8 mouse cellular contexts compared by ENCODE assay signal in the genomic region with DNA sequence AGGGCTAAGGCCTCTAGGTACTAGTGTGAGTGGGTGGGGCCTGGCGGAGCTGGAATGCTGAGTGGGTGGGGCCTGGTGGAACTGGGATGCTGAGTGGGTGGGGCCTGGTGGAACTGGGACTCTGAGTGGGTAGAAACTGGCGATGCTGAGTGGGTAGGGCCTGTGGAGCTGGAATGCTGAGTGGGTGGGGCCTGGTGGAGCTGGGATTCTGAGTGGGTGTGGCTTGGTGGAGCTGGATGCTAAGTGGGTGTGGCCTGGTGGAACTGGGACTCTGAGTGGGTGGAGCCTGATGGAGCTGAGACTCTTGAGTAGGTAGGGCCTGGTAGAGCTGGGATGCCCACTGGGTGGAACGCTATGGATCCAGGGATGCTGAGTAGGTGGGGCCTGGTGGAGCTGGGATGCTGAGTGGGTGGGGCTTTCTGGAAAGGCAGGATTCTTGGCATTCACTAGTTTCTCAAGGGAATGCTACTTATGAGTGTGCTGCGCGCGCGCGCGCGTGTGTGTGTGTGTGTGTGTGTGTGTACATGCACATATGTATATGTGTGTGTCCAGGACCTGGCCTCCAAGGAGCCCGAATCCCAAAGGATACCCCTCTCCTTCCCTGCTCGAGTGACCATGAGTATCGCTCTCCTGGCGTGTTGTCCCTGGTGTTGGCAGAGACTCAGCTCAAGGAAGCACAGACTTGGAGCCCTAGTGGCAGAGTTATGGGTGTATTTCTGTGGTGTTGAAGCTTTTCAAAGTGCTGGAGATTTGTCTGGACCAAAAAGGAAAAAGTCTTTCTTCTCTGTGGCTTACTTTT.
DNase-seq lines count a peak whose midpoint lies in the region; ATAC-seq and TF ChIP-seq lines count a peak whose summit lies in the region.

No protein-coding gene starts in this region.

- ATAC-seq in hindbrain, embryonic 11.5 days (ENCODE audit: low FRiP score) = no peak
- ATAC-seq in hindbrain, embryonic 14.5 days (ENCODE audit: low FRiP score) = no peak
- ATAC-seq in common myeloid progenitor, adult 5-6 weeks (replicated peaks; ENCODE audit: low read depth, poor library complexity, severe bottlenecking) = peak; percentile 26
- ATAC-seq in intestine, embryonic 15.5 days = peak; percentile 37
- no peak for ATAC-seq in neural tube, embryonic 15.5 days (ENCODE audit: low FRiP score)

- TF ChIP-seq CTCF in E14TG2a.4 (conservative IDR thresholded peaks at IDR 0.05; ENCODE audit: low read length) = no peak

- H3K27ac ChIP-seq in hindbrain, embryonic 11.5 days (ENCODE audit: low read depth, low read length) = peak overlapping the region; percentile 76; the same call in 1 of the 2 replicates
- no peak overlapping the region; the same call in 1 of the 2 replicates for H3K27ac ChIP-seq in hindbrain, embryonic 14.5 days
- H3K27ac ChIP-seq in intestine, embryonic 15.5 days = peak overlapping the region; percentile 19; the same call in 1 of the 2 replicates
- H3K27ac ChIP-seq in neural tube, embryonic 15.5 days (replicated peaks) = 0 out of 2 replicates have a peak overlapping the region, but pooled peaks have one; percentile 38

- no peaks in the 10 kb centered on the region for H3K36me3 ChIP-seq in hindbrain, embryonic 11.5 days (ENCODE audit: control insufficient read depth, insufficient read depth, low read length)
- no peaks in the 10 kb centered on the region for H3K36me3 ChIP-seq in hindbrain, embryonic 14.5 days (replicated peaks; ENCODE audit: control insufficient read depth, insufficient read depth)
- H3K36me3 ChIP-seq in E14TG2a.4 (ENCODE audit: insufficient read depth, low read length) = no peaks in the 10 kb centered on the region
- H3K36me3 ChIP-seq in intestine, embryonic 15.5 days = no peaks in the 10 kb centered on the region
- no peaks in the 10 kb centered on the region for H3K36me3 ChIP-seq in neural tube, embryonic 15.5 days

- H3K27me3 ChIP-seq in hindbrain, embryonic 11.5 days (ENCODE audit: control insufficient read depth, insufficient read depth, low read length) = no peaks in the 10 kb centered on the region
- H3K27me3 ChIP-seq in hindbrain, embryonic 14.5 days (ENCODE audit: control insufficient read depth, insufficient read depth, low read length) = no peaks in the 10 kb centered on the region
- peaks cover 13% of the 10 kb centered on the region for H3K27me3 ChIP-seq in E14TG2a.4 (ENCODE audit: insufficient read depth, low read length)
- H3K27me3 ChIP-seq in intestine, embryonic 15.5 days (replicated peaks) = no peaks in the 10 kb centered on the region
- no peaks in the 10 kb centered on the region for H3K27me3 ChIP-seq in neural tube, embryonic 15.5 days (replicated peaks)

- peaks cover 64% of the 10 kb centered on the region for H3K4me1 ChIP-seq in hindbrain, embryonic 11.5 days (replicated peaks; ENCODE audit: control insufficient read depth, insufficient read depth, low read length)
- H3K4me1 ChIP-seq in hindbrain, embryonic 14.5 days (replicated peaks; ENCODE audit: control insufficient read depth, insufficient read depth, low read length) = peaks cover 74% of the 10 kb centered on the region
- H3K4me1 ChIP-seq in E14TG2a.4 (replicated peaks; ENCODE audit: low read depth, low read length) = peaks cover 94% of the 10 kb centered on the region
- peaks cover 72% of the 10 kb centered on the region for H3K4me1 ChIP-seq in intestine, embryonic 15.5 days (replicated peaks)
- peaks cover 96% of the 10 kb centered on the region for H3K4me1 ChIP-seq in neural tube, embryonic 15.5 days

- no peak for DNase-seq in hindbrain, embryonic 11.5 days (ENCODE audit: low spot score)
- no peak for DNase-seq in hindbrain, embryonic 14.5 days (ENCODE audit: low spot score)
- DNase-seq in cerebellum, adult 11 months = no peak
- DNase-seq in layer of hippocampus, postnatal 25 days (ENCODE audit: extremely low spot score in 1 of 2, low spot score in 1 of 2) = no peak

- H3K4me2 ChIP-seq in hindbrain, embryonic 11.5 days (replicated peaks; ENCODE audit: low read depth, low read length) = no peak overlapping the region
- H3K4me2 ChIP-seq in hindbrain, embryonic 14.5 days (replicated peaks) = no peak overlapping the region
- H3K4me2 ChIP-seq in intestine, embryonic 15.5 days (replicated peaks) = no peak overlapping the region
- no peak overlapping the region for H3K4me2 ChIP-seq in neural tube, embryonic 15.5 days

- no peak overlapping the region for H3K4me3 ChIP-seq in hindbrain, embryonic 11.5 days (ENCODE audit: low read depth, low read length)
- no peak overlapping the region for H3K4me3 ChIP-seq in hindbrain, embryonic 14.5 days (replicated peaks; ENCODE audit: low read length)
- H3K4me3 ChIP-seq in E14TG2a.4 (replicated peaks; ENCODE audit: low read length) = peak overlapping the region; percentile 32
- H3K4me3 ChIP-seq in intestine, embryonic 15.5 days (replicated peaks) = no peak overlapping the region
- H3K4me3 ChIP-seq in neural tube, embryonic 15.5 days (replicated peaks) = no peak overlapping the region

- no peak overlapping the region for H3K9ac ChIP-seq in hindbrain, embryonic 11.5 days (ENCODE audit: low read depth, low read length)
- no peak overlapping the region for H3K9ac ChIP-seq in hindbrain, embryonic 14.5 days
- no peak overlapping the region for H3K9ac ChIP-seq in intestine, embryonic 15.5 days
- H3K9ac ChIP-seq in neural tube, embryonic 15.5 days (replicated peaks) = no peak overlapping the region

- 60% methylated on average over 14 of the region's 14 CpGs for WGBS in hindbrain, embryonic 11.5 days
- 64% methylated on average over 14 of the region's 14 CpGs for WGBS in hindbrain, embryonic 14.5 days
- WGBS in intestine, embryonic 15.5 days = 69% methylated on average over 14 of the region's 14 CpGs
- 58% methylated on average over 14 of the region's 14 CpGs for WGBS in neural tube, embryonic 15.5 days

- no peaks in the 10 kb centered on the region for H3K9me3 ChIP-seq in hindbrain, embryonic 11.5 days (ENCODE audit: control insufficient read depth, low read length)
- H3K9me3 ChIP-seq in hindbrain, embryonic 14.5 days (ENCODE audit: control insufficient read depth, low read length) = no peaks in the 10 kb centered on the region
- no peaks in the 10 kb centered on the region for H3K9me3 ChIP-seq in E14TG2a.4 (ENCODE audit: low read length)
- no peaks in the 10 kb centered on the region for H3K9me3 ChIP-seq in intestine, embryonic 15.5 days
- no peaks in the 10 kb centered on the region for H3K9me3 ChIP-seq in neural tube, embryonic 15.5 days (replicated peaks)

Comparison
In these comparisons a context has a peak if more than half of its experiments do, and no peak if none do; other contexts are left out.
1. ATAC-seq: peak in common myeloid progenitor, adult 5-6 weeks (single experiment) and intestine, embryonic 15.5 days (single experiment); none in hindbrain, embryonic 11.5 days (single experiment), hindbrain, embryonic 14.5 days (single experiment) and neural tube, embryonic 15.5 days (single experiment).